Mouse (Mus musculus): ENCODE measurements around the gene Thoc3.

DNA sequence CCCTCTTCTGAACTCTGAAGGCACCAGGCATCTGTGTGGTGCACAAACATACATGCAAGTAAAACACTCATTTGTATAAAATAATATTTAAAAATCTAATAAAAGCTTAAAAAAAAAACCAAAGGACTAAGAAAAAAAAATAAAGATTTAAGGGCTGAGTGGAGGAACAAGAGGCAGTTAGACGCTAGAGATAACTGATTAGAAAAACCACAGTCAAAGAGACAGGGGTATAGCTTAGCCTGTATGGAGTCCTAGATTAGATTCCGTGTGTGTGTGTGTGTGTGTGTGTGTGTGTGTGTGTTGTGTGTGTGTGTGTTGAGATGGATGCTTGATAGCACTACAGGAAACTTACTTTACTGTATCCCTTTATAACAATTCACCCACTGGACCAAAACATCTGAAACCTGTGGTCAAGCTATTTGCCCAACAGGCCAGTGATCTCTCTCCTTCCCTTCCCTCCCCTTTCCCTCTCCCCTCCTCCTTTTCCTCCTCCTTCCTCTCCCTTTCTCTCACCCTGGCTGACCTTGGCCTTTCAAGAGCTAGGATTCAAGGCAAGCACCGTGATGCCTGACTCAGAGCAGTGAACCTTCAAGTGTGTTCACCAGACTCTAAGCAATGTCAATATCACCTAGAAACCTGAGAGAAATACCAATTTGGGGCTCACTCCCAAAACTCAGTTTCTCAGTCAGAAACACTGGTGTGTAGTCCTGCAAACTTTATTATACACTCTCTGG, 33.5 kb upstream of the Thoc3 start:
- no peak for TF ChIP-seq CTCF (IDR thresholded peaks at IDR 0.05; ENCODE audit: low read depth, low read length)
- no peak for TF ChIP-seq POLR2A (IDR thresholded peaks at IDR 0.05; ENCODE audit: extremely low read depth, insufficient read depth, low read length)
